Mouse (Mus musculus) kidney, adult 9 months (tissue): Measurements from ENCODE around the gene Cdhr5.

Source experiments
- DNase-seq: peaks from one replicate; pipeline ENCODE4 v3.0.0; 2022

The Cdhr5 gene

GRCm38 (mm10) chr7:141222126-141222467 is 54.5 kb downstream of the Cdhr5 start:
- DNase-seq: no peak

GRCm38 (mm10) chr7:141221249-141222125 is 55.1 kb downstream of the Cdhr5 start:
- peak; percentile 99 for DNase-seq

DNA sequence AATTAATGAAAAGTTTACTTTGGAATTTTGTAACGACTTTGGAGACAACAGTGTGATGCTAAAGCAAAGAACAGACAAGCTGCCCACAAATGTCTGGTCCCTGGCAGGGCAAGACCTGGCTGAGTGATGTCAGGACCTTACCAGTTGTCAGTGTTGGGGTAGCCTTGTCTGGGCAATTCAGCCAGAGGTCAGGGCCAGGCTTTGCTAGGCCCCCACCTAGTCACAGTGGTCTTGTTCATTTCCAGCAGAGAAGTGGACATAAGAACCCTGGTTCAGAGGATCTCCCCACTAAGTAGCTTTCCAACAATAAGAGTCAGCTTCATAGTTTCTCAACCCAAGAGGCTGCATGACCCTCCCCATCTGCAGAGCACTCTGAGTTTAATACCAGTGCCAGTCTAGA is 56.2 kb downstream of the Cdhr5 start:
- no peak for DNase-seq

- DNase-seq: no peak
These were observed 57.0 kb downstream of the Cdhr5 start for GRCm38 (mm10) chr7:141219558-141220099.
